ENCODE assay signal across 26 mouse cellular contexts in genomic region chr9:89187006-89187405, GRCm38 (mm10). TPM values are rescaled to one million over a fixed set of nuclear protein-coding genes. Genes with fewer than 3 reads are reported as not detected.
"Had no signal": no experiment of that assay in that cellular context is flagged by ENCODE, and none has a peak within 500 bp of the region (broad histone marks: within the 10 kb centered on the region; RNA-seq: fewer than 3 reads in every experiment).

No protein-coding gene starts in this region.

RNA-seq across cellular contexts. Expression of gene Bcl2a1b, which starts 12.0 kb away (rescaled TPM):
- total RNA-seq: megakaryocyte-erythroid progenitor cell, adult 5-6 weeks had no signal
- polyA plus RNA-seq: myocyte had no signal

RNA-seq across cellular contexts. Expression of gene Gm29094, which starts 12.2 kb away (rescaled TPM):
- total RNA-seq: left cerebral cortex, postnatal 10 days; left cerebral cortex, postnatal 14 days; left cerebral cortex, postnatal 25 days; left cerebral cortex, postnatal 36 days; left cerebral cortex, postnatal 4 days; liver, adult 2 months; megakaryocyte-erythroid progenitor cell, adult 5-6 weeks; midbrain, postnatal 0 days had no signal
- polyA plus RNA-seq: limb, embryonic 10.5 days; limb, embryonic 12.5 days; limb, embryonic 13.5 days; limb, embryonic 15.5 days; liver, adult 2 months; liver, embryonic 11.5 days; liver, embryonic 12.5 days; liver, embryonic 13.5 days; liver, embryonic 16.5 days; lung, adult 2 months; lung, embryonic 14.5 days; lung, embryonic 15.5 days; midbrain, embryonic 12.5 days; midbrain, embryonic 13.5 days; midbrain, embryonic 15.5 days; midbrain, embryonic 16.5 days; midbrain, postnatal 0 days; myocyte; neural tube, embryonic 11.5 days; neural tube, embryonic 12.5 days had no signal
